Mouse (Mus musculus) B cell, adult 2 months (primary cell): ENCODE results near the gene Olfr813.
"Not testable (repeated sequence)": the region's sequence is repeated elsewhere in the genome, so short reads cannot be mapped to it uniquely, and the experiment has no call there.

Experiments
- DNase-seq, 2 experiments: peaks; one replicate each; pipeline ENCODE4 v3.0.0; 2022

Gene Olfr813

DNA sequence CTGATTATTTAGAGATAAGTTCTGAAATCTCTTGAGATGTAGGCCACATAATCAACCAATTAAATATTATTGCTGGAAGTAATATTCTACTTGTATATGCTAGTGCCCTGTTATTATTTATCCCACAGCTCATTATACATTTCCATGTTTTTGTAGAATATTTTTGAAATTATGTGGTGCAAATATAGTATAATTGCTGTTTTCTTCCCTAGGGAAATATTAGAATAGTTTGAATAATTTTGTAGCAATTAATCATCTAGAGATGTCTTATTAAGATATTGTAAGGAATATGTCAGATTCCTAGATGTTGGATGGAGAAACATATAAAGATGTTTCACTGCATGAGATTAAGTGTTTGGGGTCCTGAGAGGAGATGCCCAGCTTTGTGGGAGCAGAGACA lies at the start of gene Olfr813:
Olfr813 (plus strand) TSS at position 301 of the 400 bp plus-strand sequence.
- DNase-seq = no peak

DNA sequence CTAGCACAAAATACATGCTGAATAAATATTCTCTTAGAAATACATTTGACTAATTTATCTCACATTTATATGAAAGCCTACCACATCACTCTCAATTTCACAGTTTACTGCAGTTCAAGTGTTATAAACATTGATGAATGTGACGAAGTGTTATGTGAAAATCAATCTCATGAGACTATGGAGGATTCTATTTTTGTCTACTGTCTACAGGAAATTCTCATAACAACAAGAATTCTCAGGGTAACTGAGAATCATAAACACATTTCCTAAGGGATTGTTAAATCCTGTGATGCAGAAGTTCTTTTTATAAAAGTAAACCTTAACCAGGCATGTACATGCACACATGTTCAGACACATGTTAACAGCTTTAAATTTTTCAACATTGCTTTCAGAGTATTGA lies 9.2 kb upstream of the Olfr813 start, which contains the start of gene Olfr812:
Olfr812 (minus strand) TSS at position 101 of the 400 bp plus-strand sequence.
- no peak for DNase-seq

DNA sequence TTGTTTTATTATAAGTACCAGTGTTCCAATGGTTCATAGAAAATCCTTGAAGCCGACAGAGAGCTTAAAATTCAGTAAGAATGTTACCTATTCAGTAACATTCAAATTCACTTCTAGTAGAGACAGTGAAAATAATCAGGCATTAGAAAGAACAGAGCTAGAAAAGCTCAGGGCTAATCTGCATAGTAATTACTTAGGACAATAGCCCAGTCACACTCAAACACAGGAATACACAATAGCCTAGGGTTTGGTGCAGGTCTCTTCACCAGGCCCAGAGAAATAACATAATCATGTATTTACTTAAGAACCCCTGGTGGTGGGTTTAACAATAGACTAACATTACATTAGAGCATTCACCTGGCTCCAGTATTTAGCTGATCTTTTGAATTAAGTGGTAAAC lies 7.8 kb upstream of the Olfr813 start:
- DNase-seq = no peak

DNA sequence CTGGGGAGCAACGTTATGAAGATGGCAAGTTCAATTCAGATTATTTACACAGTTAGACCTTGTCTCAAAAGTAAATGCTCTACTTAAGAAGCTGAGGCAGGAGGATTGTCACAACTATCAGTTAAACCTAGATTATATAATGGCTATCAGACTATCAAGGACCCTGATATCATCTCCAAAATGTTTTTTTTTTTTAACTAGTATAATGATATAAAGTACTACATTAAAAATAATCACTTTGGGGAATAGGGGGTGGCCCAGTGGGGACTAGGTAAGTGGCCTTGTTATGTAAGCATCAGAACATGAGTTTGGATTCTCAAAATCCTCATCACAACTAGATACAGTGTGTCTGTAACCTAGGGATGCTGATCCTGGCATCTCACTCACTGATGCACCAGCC lies 24.6 kb downstream of the Olfr813 start, which contains the start of gene Olfr814:
Olfr814 (minus strand) TSS at position 101 of the 400 bp plus-strand sequence.
- DNase-seq = not testable (repeated sequence)

DNA sequence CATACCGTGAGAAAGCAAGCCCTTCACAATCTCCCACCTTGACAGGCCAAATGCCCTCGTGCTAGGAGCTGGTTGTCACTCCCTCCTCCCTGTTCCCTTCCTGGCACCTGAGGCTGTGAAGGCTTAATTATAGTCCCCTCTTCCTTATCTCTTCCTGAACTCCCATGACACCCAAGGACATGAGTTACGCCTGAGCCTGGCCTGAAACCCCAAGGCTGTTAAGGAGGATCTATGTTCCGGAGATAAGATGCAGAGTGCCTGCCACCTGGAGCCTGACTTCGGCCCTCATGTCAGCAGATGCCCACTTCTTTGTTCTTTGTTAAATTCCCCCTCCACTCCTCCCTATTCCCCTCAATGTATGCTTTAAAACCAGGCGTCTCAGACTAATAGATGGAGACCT lies 30.3 kb downstream of the Olfr813 start:
- not testable (repeated sequence) for DNase-seq

DNA sequence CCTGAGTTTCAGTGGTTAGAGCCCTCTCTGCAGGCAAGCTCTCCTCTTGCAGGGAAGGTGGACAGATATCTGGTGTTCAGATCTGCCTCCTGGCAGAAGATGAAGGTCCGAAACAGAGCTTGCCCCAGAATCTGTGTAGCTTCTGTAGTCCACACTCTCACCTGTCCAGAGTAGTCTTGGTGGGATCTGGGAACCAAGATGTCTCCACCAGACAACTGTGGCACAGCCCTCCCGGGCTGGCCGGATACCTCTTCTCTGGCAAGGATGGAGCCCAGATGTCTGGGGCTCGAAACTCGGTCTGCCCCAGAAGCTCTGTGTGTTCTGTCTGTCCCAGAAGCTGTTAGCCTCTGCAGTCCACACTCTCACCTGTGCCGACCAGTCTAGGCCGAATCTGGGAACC lies 30.8 kb downstream of the Olfr813 start:
- DNase-seq = no peak

DNA sequence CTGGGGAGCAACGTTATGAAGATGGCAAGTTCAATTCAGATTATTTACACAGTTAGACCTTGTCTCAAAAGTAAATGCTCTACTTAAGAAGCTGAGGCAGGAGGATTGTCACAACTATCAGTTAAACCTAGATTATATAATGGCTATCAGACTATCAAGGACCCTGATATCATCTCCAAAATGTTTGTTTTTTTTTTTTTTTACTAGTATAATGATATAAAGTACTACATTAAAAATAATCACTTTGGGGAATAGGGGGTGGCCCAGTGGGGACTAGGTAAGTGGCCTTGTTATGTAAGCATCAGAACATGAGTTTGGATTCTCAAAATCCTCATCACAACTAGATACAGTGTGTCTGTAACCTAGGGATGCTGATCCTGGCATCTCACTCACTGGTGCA lies 50.6 kb downstream of the Olfr813 start, which contains the start of gene Olfr815:
Olfr815 (minus strand) TSS at position 101 of the 400 bp plus-strand sequence.
- not testable (repeated sequence) for DNase-seq
